27 mouse cellular contexts compared by ENCODE assay signal in genomic region chr10:86782656-86783055, GRCm38 (mm10). TPM values are rescaled to one million over a fixed set of nuclear protein-coding genes. Genes with fewer than 3 reads are reported as not detected.
DNase-seq lines count a peak whose midpoint lies in the region; ATAC-seq lines count a peak whose summit lies in the region.
"Had no signal": no experiment of that assay in that cellular context is flagged by ENCODE, and none has a peak within 500 bp of the region (broad histone marks: within the 10 kb centered on the region; RNA-seq: fewer than 3 reads in every experiment).

No protein-coding gene starts in this region.

- no peak for DNase-seq in forebrain, embryonic 10.5 days (ENCODE audit: extremely low spot score, low spot score)
- DNase-seq in heart, postnatal 25 days (ENCODE audit: low spot score), result no peak
- DNase-seq in midbrain, embryonic 10.5 days (ENCODE audit: low spot score), result no peak
- no peak for DNase-seq in frontal cortex, adult 2 months (ENCODE audit: extremely low spot score in 1 of 2, low spot score in 1 of 2)
- DNase-seq: adrenal gland, postnatal 36 days; cerebellum, adult 9-10 months; forebrain, postnatal 0 days; heart, postnatal 4 days; kidney, adult 9 months; kidney, postnatal 25 days; liver; liver, postnatal 0 days; midbrain, embryonic 14.5 days; thymus, postnatal 36 days had no signal

- no peaks in the 10 kb centered on the region for H3K9me3 ChIP-seq in forebrain, embryonic 10.5 days
- H3K9me3 ChIP-seq in forebrain, embryonic 13.5 days (replicated peaks), result no peaks in the 10 kb centered on the region
- no peaks in the 10 kb centered on the region for H3K9me3 ChIP-seq in heart, embryonic 12.5 days (replicated peaks)
- no peaks in the 10 kb centered on the region for H3K9me3 ChIP-seq in midbrain, embryonic 10.5 days (replicated peaks)
- H3K9me3 ChIP-seq in midbrain, embryonic 16.5 days (replicated peaks; ENCODE audit: control insufficient read depth, low read length, poor library complexity, severe bottlenecking), result no peaks in the 10 kb centered on the region
- H3K9me3 ChIP-seq in stomach, embryonic 15.5 days, result no peaks in the 10 kb centered on the region
- H3K9me3 ChIP-seq: limb, embryonic 10.5 days; neural tube, embryonic 15.5 days had no signal

- intact Hi-C loops in heart, postnatal 25 days (cut with DNase I), result loop anchor here (5.0 kb wide), 2 partner anchors 35 to 1600 kb away; no protein-coding TSS in a partner anchor

- H3K36me3 ChIP-seq in forebrain, embryonic 10.5 days (replicated peaks), result no peaks in the 10 kb centered on the region
- H3K36me3 ChIP-seq in forebrain, embryonic 13.5 days (ENCODE audit: poor library complexity, severe bottlenecking), result no peaks in the 10 kb centered on the region
- H3K36me3 ChIP-seq in heart, embryonic 12.5 days, result no peaks in the 10 kb centered on the region
- no peaks in the 10 kb centered on the region for H3K36me3 ChIP-seq in midbrain, embryonic 10.5 days
- H3K36me3 ChIP-seq in midbrain, embryonic 16.5 days (ENCODE audit: control insufficient read depth, insufficient read depth, low read length), result no peaks in the 10 kb centered on the region
- H3K36me3 ChIP-seq in stomach, embryonic 15.5 days, result no peaks in the 10 kb centered on the region
- H3K36me3 ChIP-seq: limb, embryonic 10.5 days; neural tube, embryonic 15.5 days had no signal

- H3K27ac ChIP-seq in forebrain, embryonic 10.5 days, result peak overlapping the region; percentile 56
- no peak overlapping the region; the same call in 1 of the 2 replicates for H3K27ac ChIP-seq in forebrain, embryonic 13.5 days
- peak overlapping the region; percentile 7; the same call in 1 of the 2 replicates for H3K27ac ChIP-seq in heart, embryonic 12.5 days (ENCODE audit: poor library complexity, severe bottlenecking)
- peak overlapping the region; percentile 28; the same call in 1 of the 2 replicates for H3K27ac ChIP-seq in midbrain, embryonic 10.5 days (replicated peaks)
- H3K27ac ChIP-seq in midbrain, embryonic 16.5 days (ENCODE audit: low read length), result no peak overlapping the region
- peak overlapping the region; percentile 72 for H3K27ac ChIP-seq in stomach, embryonic 15.5 days
- H3K27ac ChIP-seq: hindbrain, embryonic 14.5 days; limb, embryonic 10.5 days; macrophage; neural tube, embryonic 15.5 days had no signal

- no peak for ATAC-seq in forebrain, embryonic 13.5 days
- ATAC-seq in heart, embryonic 12.5 days (ENCODE audit: insufficient number of reproducible peaks, low FRiP score), result no peak
- ATAC-seq in midbrain, embryonic 16.5 days, result no peak
- ATAC-seq in stomach, embryonic 15.5 days (ENCODE audit: insufficient read depth, low FRiP score, low read depth), result no peak
- ATAC-seq: CD4-positive, CD25-positive, alpha-beta regulatory T cell, adult 4 months; forebrain, postnatal 0 days; inflammation-experienced regulatory T-cells, adult 6 months; liver, postnatal 0 days; lung, postnatal 0 days had no signal

- peaks cover 46% of the 10 kb centered on the region for H3K4me1 ChIP-seq in forebrain, embryonic 10.5 days
- H3K4me1 ChIP-seq in forebrain, embryonic 13.5 days, result peaks cover 43% of the 10 kb centered on the region
- peaks cover 46% of the 10 kb centered on the region for H3K4me1 ChIP-seq in heart, embryonic 12.5 days (replicated peaks)
- H3K4me1 ChIP-seq in midbrain, embryonic 10.5 days, result peaks cover 39% of the 10 kb centered on the region
- H3K4me1 ChIP-seq in midbrain, embryonic 16.5 days (ENCODE audit: control insufficient read depth, insufficient read depth, low read length), result peaks cover 29% of the 10 kb centered on the region
- H3K4me1 ChIP-seq in stomach, embryonic 15.5 days, result peaks cover 21% of the 10 kb centered on the region; the same call in 1 of the 2 replicates

- no peak overlapping the region for H3K4me3 ChIP-seq in forebrain, embryonic 10.5 days
- H3K4me3 ChIP-seq in forebrain, embryonic 13.5 days, result no peak overlapping the region
- no peak overlapping the region for H3K4me3 ChIP-seq in heart, embryonic 12.5 days
- no peak overlapping the region for H3K4me3 ChIP-seq in midbrain, embryonic 10.5 days
- H3K4me3 ChIP-seq in midbrain, embryonic 16.5 days (ENCODE audit: low read depth, low read length), result no peak overlapping the region
- no peak overlapping the region for H3K4me3 ChIP-seq in stomach, embryonic 15.5 days (replicated peaks)
- H3K4me3 ChIP-seq: layer of hippocampus, adult 2 months; limb, embryonic 10.5 days; neural tube, embryonic 15.5 days had no signal

- H3K9ac ChIP-seq in forebrain, embryonic 13.5 days, result no peak overlapping the region
- no peak overlapping the region for H3K9ac ChIP-seq in heart, embryonic 12.5 days
- no peak overlapping the region for H3K9ac ChIP-seq in midbrain, embryonic 16.5 days (ENCODE audit: low read depth, low read length)
- H3K9ac ChIP-seq in stomach, embryonic 15.5 days, result no peak overlapping the region
- H3K9ac ChIP-seq: forebrain, postnatal 0 days; hindbrain, embryonic 14.5 days; liver, postnatal 0 days; neural tube, embryonic 15.5 days had no signal

- H3K27me3 ChIP-seq in forebrain, embryonic 10.5 days (ENCODE audit: poor library complexity, severe bottlenecking), result peaks cover 25% of the 10 kb centered on the region
- H3K27me3 ChIP-seq in forebrain, embryonic 13.5 days, result no peaks in the 10 kb centered on the region; the same call in 1 of the 2 replicates
- H3K27me3 ChIP-seq in heart, embryonic 12.5 days (replicated peaks), result no peaks in the 10 kb centered on the region
- peaks cover 26% of the 10 kb centered on the region for H3K27me3 ChIP-seq in midbrain, embryonic 10.5 days (ENCODE audit: low read depth, poor library complexity, severe bottlenecking)
- no peaks in the 10 kb centered on the region for H3K27me3 ChIP-seq in midbrain, embryonic 16.5 days (ENCODE audit: control insufficient read depth, insufficient read depth, low read depth, low read length)
- H3K27me3 ChIP-seq in stomach, embryonic 15.5 days (replicated peaks), result no peaks in the 10 kb centered on the region
- H3K27me3 ChIP-seq: neural tube, embryonic 15.5 days had no signal

- no peak overlapping the region for H3K4me2 ChIP-seq in forebrain, embryonic 13.5 days
- no peak overlapping the region for H3K4me2 ChIP-seq in heart, embryonic 12.5 days
- no peak overlapping the region for H3K4me2 ChIP-seq in midbrain, embryonic 16.5 days (ENCODE audit: low read length)
- H3K4me2 ChIP-seq in stomach, embryonic 15.5 days, result no peak overlapping the region
- H3K4me2 ChIP-seq: neural tube, embryonic 15.5 days had no signal

- WGBS in forebrain, embryonic 10.5 days, result 43% methylated on average over 5 of the region's 5 CpGs
- WGBS in forebrain, embryonic 13.5 days, result 32% methylated on average over 5 of the region's 5 CpGs
- 70% methylated on average over 5 of the region's 5 CpGs for WGBS in heart, embryonic 12.5 days
- WGBS in midbrain, embryonic 10.5 days, result 46% methylated on average over 5 of the region's 5 CpGs
- WGBS in midbrain, embryonic 16.5 days, result 39% methylated on average over 5 of the region's 5 CpGs
- WGBS in stomach, embryonic 15.5 days, result 62% methylated on average over 5 of the region's 5 CpGs

RNA-seq across cellular contexts. Expression of gene Nt5dc3, which starts 3.9 kb away (rescaled TPM):
- polyA plus RNA-seq in forebrain, embryonic 10.5 days (2016; fragmentation: Nextera tagmentation; extraction: Ambion mirVana), result 0.62 and 1.0 TPM in 2 replicates
- 3.5 and 4.3 TPM in 2 replicates for polyA plus RNA-seq in forebrain, embryonic 13.5 days (2015; fragmentation: Nextera tagmentation; extraction: Ambion mirVana)
- 2.0 and 2.7 TPM in 2 replicates for polyA plus RNA-seq in heart, embryonic 12.5 days (2016; fragmentation: Nextera tagmentation; extraction: Ambion mirVana)
- 10 to 100 TPM; 30.2 to 36.5 TPM for total RNA-seq in heart, postnatal 25 days (2021)
- 0.67 and 0.72 TPM in 2 replicates for polyA plus RNA-seq in midbrain, embryonic 10.5 days (2016; fragmentation: Nextera tagmentation; extraction: Ambion mirVana)
- polyA plus RNA-seq in midbrain, embryonic 16.5 days (2015; fragmentation: Nextera tagmentation; extraction: Ambion mirVana), result 15.2 and 15.9 TPM in 2 replicates
- polyA plus RNA-seq in stomach, embryonic 15.5 days (2015; fragmentation: Nextera tagmentation; extraction: Ambion mirVana), result 1.5 and 1.8 TPM in 2 replicates
- polyA plus RNA-seq in frontal cortex, adult 2 months (2012; rRNA removed), result 34.4 and 34.7 TPM in 2 replicates

RNA-seq across cellular contexts. Expression of gene Gm49358, which starts 18.9 kb away (rescaled TPM):
- polyA plus RNA-seq in forebrain, embryonic 10.5 days (2016; fragmentation: Nextera tagmentation; extraction: Ambion mirVana), result not detected in 2 replicates
- not detected in 2 replicates for polyA plus RNA-seq in forebrain, embryonic 13.5 days (2015; fragmentation: Nextera tagmentation; extraction: Ambion mirVana)
- not detected in 2 replicates for polyA plus RNA-seq in heart, embryonic 12.5 days (2016; fragmentation: Nextera tagmentation; extraction: Ambion mirVana)
- total RNA-seq in heart, postnatal 25 days (2021), result 10 to 100 TPM; 12.5 to 13.9 TPM
- not detected in 2 replicates for polyA plus RNA-seq in midbrain, embryonic 10.5 days (2016; fragmentation: Nextera tagmentation; extraction: Ambion mirVana)
- not detected in 2 replicates for polyA plus RNA-seq in midbrain, embryonic 16.5 days (2015; fragmentation: Nextera tagmentation; extraction: Ambion mirVana)
- polyA plus RNA-seq in stomach, embryonic 15.5 days (2015; fragmentation: Nextera tagmentation; extraction: Ambion mirVana), result not detected in 2 replicates
- not detected in 2 replicates for polyA plus RNA-seq in frontal cortex, adult 2 months (2012; rRNA removed)
- polyA plus RNA-seq: CD4-positive, CD25-positive, alpha-beta regulatory T cell, adult 4 months; forebrain, postnatal 0 days; heart, embryonic 14.5 days; inflammation-experienced regulatory T-cells, adult 6 months; limb, embryonic 10.5 days; liver, postnatal 0 days; lung, postnatal 0 days; neural tube, embryonic 15.5 days had no signal

Comparison
In these comparisons a context has a peak if more than half of its experiments do, and no peak if none do; other contexts are left out.
1. H3K27ac ChIP-seq: peak in forebrain, embryonic 10.5 days (single experiment), heart, embryonic 12.5 days (single experiment), midbrain, embryonic 10.5 days (single experiment) and stomach, embryonic 15.5 days (single experiment); none in forebrain, embryonic 13.5 days (single experiment) and midbrain, embryonic 16.5 days (single experiment).